Mouse (Mus musculus): ENCODE results near the gene Syn1.

Gene Syn1

GRCm38 (mm10) chrX:20862105-20863065 is 58.4 kb downstream of the Syn1 start:
- DNase-seq = no peak

GRCm38 (mm10) chrX:20861453-20862104 is 59.2 kb downstream of the Syn1 start:
- no peak for DNase-seq

GRCm38 (mm10) chrX:20853794-20854193 is 67.0 kb downstream of the Syn1 start:
- no peak for DNase-seq

GRCm38 (mm10) chrX:20848256-20848984 is 72.4 kb downstream of the Syn1 start:
- DNase-seq = peak; percentile 97

- no peak for DNase-seq
These were observed 73.0 kb downstream of the Syn1 start for GRCm38 (mm10) chrX:20847816-20848215.

- no peak for DNase-seq
These were observed 73.6 kb downstream of the Syn1 start for GRCm38 (mm10) chrX:20847232-20847631.

GRCm38 (mm10) chrX:20828934-20829333 is 91.9 kb downstream of the Syn1 start:
- DNase-seq = peak; percentile 59

- DNase-seq = peak; percentile 55
These were observed 100.9 kb downstream of the Syn1 start for GRCm38 (mm10) chrX:20819708-20820426.

- DNase-seq = peak; percentile 68
These were observed 101.6 kb downstream of the Syn1 start for GRCm38 (mm10) chrX:20819204-20819628.

GRCm38 (mm10) chrX:20816974-20817373 is 103.8 kb downstream of the Syn1 start:
- peak; percentile 16 for DNase-seq
